Mouse (Mus musculus) effector memory CD4-positive, alpha-beta T cell, adult 5 months (primary cell): Measurements from ENCODE around the gene Moap1. TPM values are rescaled to one million over a fixed set of nuclear protein-coding genes. Genes with fewer than 3 reads are reported as not detected.

Experiments used
- polyA plus RNA-seq: library from polyadenylated mRNA; unstranded; fragments of 100-300 nt; shearing (Covaris generic); gene quantifications from one replicate; pipeline ENCODE4 v1.2.1, GENCODE M21; 2017

Moap1 gene
- polyA plus RNA-seq = 9.8 TPM

DNA sequence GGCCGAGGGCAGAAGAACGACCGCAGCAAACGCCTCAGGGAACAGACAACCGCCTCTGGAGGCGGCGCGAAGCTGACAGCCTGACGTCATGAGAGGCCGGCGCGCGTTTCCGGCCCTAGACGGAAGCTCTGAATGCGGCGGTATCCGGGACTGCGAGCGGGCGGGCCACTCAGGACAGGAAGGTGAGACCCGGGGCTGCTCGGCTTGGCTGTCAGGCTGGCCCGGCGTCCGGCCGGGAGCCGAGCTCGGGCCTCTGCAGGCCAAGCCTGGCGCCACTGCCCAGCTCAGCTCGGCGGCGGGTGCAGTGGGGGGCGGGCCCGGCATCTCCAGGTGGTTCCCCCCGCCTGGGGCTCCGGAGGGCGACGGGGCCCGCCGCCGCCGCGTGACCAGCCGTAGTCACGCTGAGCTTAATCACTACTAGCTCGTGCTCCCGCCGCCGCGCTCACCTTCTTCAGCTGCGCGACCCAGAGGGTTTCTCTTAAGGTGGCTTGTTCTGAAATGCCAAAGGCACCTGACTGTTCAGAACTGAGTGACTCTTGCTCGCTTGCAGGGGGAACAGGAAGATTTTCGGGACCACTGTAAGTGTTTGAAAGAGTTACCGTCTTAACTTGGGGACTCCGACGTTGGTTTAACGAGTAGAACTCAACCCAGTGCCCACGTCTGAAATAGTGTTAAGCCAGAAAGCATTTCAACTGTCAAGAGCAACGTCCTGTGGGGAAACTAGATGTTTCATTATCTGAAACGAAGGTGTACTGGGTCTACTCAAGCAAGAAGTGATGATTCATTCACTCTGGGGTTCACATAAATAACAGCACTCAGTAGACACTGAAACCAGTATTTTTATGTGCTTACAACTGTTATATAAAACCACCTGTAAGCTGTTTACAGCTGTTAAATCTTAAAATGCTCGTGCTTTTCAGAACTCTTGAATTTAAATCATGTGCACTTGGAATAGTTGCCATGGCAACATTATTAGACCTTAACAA is at the start of gene Moap1, which contains the start of gene Tmem251:
TSS of gene Moap1 (minus strand) at position 73 of the 986 bp plus-strand sequence.
TSS of gene Tmem251 (plus strand) at position 174 of the 986 bp plus-strand sequence.

DNA sequence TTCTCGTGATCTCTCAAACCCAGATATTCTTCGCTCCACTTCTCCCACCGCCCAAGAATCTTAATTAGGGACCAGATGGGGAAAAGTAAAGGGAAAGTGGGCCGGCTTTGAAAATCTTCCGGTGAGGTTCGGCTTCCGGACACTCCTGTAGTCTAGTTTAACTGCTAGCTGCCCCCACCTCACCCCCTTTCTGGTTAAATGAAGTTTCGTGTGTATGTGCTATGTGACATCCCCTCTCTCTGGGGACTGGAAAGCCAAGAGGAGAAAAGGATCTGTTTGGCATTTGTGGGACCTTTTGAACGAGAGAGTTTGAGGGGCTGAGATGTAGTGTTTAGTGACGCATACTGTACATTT is 14.9 kb upstream of the Moap1 start, which contains the start of gene Gm20604:
TSS of gene Gm20604 (minus strand) at position 270 of the 354 bp plus-strand sequence.

DNA sequence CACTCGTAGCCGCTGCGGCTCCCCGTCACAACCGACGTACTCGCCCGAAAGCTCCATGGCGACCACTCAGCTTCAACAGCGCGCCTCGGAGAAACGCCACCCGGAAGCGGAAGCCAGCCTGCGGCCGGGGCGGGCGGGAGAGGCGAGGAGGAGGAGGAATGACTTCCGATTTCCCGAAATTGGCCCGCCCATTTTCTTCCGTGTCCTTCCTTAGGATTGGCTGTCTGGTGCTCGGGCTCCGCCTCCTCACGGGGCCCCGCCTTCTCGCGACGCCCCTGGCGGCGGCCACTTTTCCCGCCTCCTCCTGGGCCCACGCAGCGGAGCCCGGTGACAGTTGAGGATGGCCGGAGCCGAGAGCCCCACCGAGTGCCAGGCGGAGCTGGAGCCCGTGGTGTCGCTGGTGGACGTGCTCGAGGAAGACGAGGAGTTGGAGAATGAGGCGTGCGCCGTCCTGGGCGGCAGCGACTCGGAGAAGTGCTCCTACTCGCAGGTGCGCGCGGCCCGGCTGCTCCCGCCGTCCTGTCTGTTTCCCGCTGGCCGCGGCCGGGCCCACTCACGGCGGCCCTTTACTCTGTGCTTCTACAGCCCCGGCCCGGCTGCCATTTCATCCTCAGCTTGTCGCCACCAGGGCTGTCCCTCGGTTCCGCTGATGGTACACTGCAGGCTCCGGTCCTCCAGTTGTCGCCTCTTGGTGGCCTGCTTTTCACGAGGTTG is 14.4 kb upstream of the Moap1 start, which contains the start of the genes Gm28051, Gon7 and Ubr7:
TSS of gene Gm28051 (minus strand) at position 77 of the 714 bp plus-strand sequence.
TSS of gene Gon7 (minus strand) at position 115 of the 714 bp plus-strand sequence.
TSS of gene Ubr7 (plus strand) at position 279 of the 714 bp plus-strand sequence.

DNA sequence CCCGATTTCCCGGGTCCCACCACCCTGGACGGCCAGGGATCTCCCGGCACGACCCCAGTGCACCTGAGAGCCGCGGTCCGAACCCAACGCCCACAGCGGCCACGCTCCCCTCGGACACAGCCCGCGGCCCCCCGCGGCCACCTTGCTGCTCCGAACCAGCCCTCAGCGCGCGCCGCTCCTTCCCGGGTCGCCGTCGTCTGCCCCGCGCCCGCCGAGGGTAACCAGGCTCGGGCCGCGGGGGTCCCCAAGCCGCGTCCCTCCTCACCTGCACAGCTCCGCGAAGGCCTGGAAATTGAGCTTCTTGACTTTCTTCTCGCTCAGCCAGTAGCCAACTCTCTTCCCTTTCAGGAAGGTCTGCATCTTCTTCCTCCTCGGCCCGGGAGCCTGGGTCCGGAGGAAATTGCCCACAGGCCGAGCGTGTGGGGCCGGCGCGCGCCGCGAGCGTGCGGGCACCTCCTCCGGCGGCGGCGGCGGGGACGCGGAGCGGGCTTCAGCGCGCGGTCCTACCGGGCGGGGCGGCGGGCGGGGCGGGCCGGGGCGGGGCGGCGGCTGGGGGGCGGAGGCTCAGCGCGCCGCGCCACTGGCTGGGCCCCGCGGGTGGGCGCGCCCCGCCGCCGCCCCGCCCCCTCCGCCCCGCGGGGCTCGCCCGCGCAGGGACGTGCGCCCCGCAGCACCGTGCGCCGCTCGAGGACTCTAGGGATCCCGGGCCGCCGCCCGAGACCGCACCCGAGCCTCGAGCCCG is 38.8 kb downstream of the Moap1 start, which contains the start of gene Itpk1:
TSS of gene Itpk1 (minus strand) at position 474 of the 742 bp plus-strand sequence.

Other genes starting within 250 kb of the Moap1 start
- gene Chga, start 188.7 kb downstream of the Moap1 start, polyA plus RNA-seq = not detected
- gene Itpk1, start 38.7 kb downstream of the Moap1 start, polyA plus RNA-seq = 56.3 TPM
- gene Tmem251, start 101 bp upstream of the Moap1 start, polyA plus RNA-seq = 20.2 TPM
- gene Gm28051, start 14.1 kb upstream of the Moap1 start, polyA plus RNA-seq = not detected
- gene Gon7, start 14.1 kb upstream of the Moap1 start, polyA plus RNA-seq = 25.7 TPM
- 18.9 TPM for gene Ubr7, start 14.3 kb upstream of the Moap1 start, polyA plus RNA-seq
- gene Gm20604, start 15.0 kb upstream of the Moap1 start, polyA plus RNA-seq = 7.0 TPM
- 35.0 TPM for gene Btbd7, start 134.8 kb upstream of the Moap1 start, polyA plus RNA-seq
- gene Cox8c, start 155.7 kb upstream of the Moap1 start, polyA plus RNA-seq = not detected
- 0.60 TPM for gene Unc79, start 205.2 kb upstream of the Moap1 start, polyA plus RNA-seq